Comparison of ENCODE assay signal across 32 mouse cellular contexts in genomic region chr17:35140490-35140996, GRCm38 (mm10). TPM values are rescaled to one million over a fixed set of nuclear protein-coding genes. Genes with fewer than 3 reads are reported as not detected.
A peak's percentile ranks its signal among the peaks of the same experiment; 100 is the strongest.
DNase-seq lines count a peak whose midpoint lies in the region; ATAC-seq and TF ChIP-seq lines count a peak whose summit lies in the region.
"Had no signal": no experiment of that assay in that cellular context is flagged by ENCODE, and none has a peak within 500 bp of the region (broad histone marks: within the 10 kb centered on the region; RNA-seq: fewer than 3 reads in every experiment).

No protein-coding gene starts in this region.

- H3K4me2 ChIP-seq in forebrain, embryonic 11.5 days (ENCODE audit: low read depth, low read length, severe bottlenecking): no peak overlapping the region
- no peak overlapping the region for H3K4me2 ChIP-seq in forebrain, postnatal 0 days (ENCODE audit: low read depth)
- H3K4me2 ChIP-seq: embryonic facial prominence, embryonic 13.5 days; intestine, embryonic 15.5 days; stomach, embryonic 15.5 days had no signal

- peak; percentile 55 to 66 for DNase-seq in adrenal gland, adult (ENCODE audit: inconsistent age in 2 of 2, low spot score in 1 of 2)
- DNase-seq in adrenal gland, postnatal 4 days (ENCODE audit: low spot score in 2 of 2): no peak
- peak; percentile 55 for DNase-seq in forebrain, embryonic 11.5 days (ENCODE audit: low spot score)
- no peak for DNase-seq in forebrain, postnatal 0 days
- peak; percentile 7 for DNase-seq in ovary, postnatal 36 days (ENCODE audit: low spot score)
- no peak for DNase-seq in ovary, adult 18-20 months (ENCODE audit: low spot score)
- no peak for DNase-seq in adipocyte (ENCODE audit: low spot score)
- DNase-seq: cerebellum, adult 11 months; cerebellum, adult 9-10 months; embryo, embryonic 11 days; heart, postnatal 14 days; kidney, adult 2 months; liver; lung, adult 2 months; lung, postnatal 10 days; midbrain, embryonic 14.5 days; right cerebral cortex, postnatal 25 days; thymus, adult 18-20 months; thymus, postnatal 25 days had no signal

- TF ChIP-seq CTCF in forebrain, postnatal 0 days (IDR thresholded peaks at IDR 0.05; ENCODE audit: low read depth): no peak

- H3K9ac ChIP-seq in forebrain, embryonic 11.5 days (ENCODE audit: low read length): no peak overlapping the region
- H3K9ac ChIP-seq in forebrain, postnatal 0 days: no peak overlapping the region
- H3K9ac ChIP-seq: intestine, embryonic 15.5 days; liver, embryonic 14.5 days; stomach, embryonic 15.5 days had no signal

- no peak overlapping the region for H3K4me3 ChIP-seq in forebrain, embryonic 11.5 days (ENCODE audit: low read depth, low read length)
- no peak overlapping the region for H3K4me3 ChIP-seq in forebrain, postnatal 0 days (ENCODE audit: low read depth, low read length)
- H3K4me3 ChIP-seq: embryonic facial prominence, embryonic 13.5 days; intestine, embryonic 15.5 days; stomach, embryonic 15.5 days had no signal

- H3K27me3 ChIP-seq in forebrain, embryonic 11.5 days (ENCODE audit: control insufficient read depth, insufficient read depth, low read length): no peaks in the 10 kb centered on the region
- H3K27me3 ChIP-seq in forebrain, postnatal 0 days (ENCODE audit: insufficient read depth, low read length): no peaks in the 10 kb centered on the region
- H3K27me3 ChIP-seq: CH12.LX; embryonic facial prominence, embryonic 13.5 days; intestine, embryonic 15.5 days; Patski; stomach, embryonic 15.5 days had no signal

- H3K4me1 ChIP-seq in forebrain, embryonic 11.5 days (replicated peaks; ENCODE audit: control insufficient read depth, insufficient read depth, low read length): peaks cover 3% of the 10 kb centered on the region
- peaks cover 7% of the 10 kb centered on the region for H3K4me1 ChIP-seq in forebrain, postnatal 0 days (ENCODE audit: insufficient read depth)

- no peak for ATAC-seq in forebrain, embryonic 11.5 days (replicated peaks; ENCODE audit: low FRiP score)
- ATAC-seq in forebrain, postnatal 0 days: no peak
- ATAC-seq in erythroid progenitor cell, adult 5-6 weeks (replicated peaks; ENCODE audit: low FRiP score, poor library complexity, severe bottlenecking): no peak
- ATAC-seq: forebrain, embryonic 14.5 days; hindbrain, postnatal 0 days; intestine, embryonic 15.5 days; Patski had no signal

- WGBS in forebrain, embryonic 11.5 days: 84% methylated on average over 16 of the region's 16 CpGs
- 80% methylated on average over 16 of the region's 16 CpGs for WGBS in forebrain, postnatal 0 days

- no peak overlapping the region for H3K27ac ChIP-seq in forebrain, embryonic 11.5 days (ENCODE audit: low read depth, low read length)
- no peak overlapping the region for H3K27ac ChIP-seq in forebrain, postnatal 0 days (ENCODE audit: low read depth, low read length)
- H3K27ac ChIP-seq: embryonic facial prominence, embryonic 13.5 days; hindbrain, postnatal 0 days; intestine, embryonic 15.5 days; liver, embryonic 14.5 days; stomach, embryonic 15.5 days had no signal

- H3K9me3 ChIP-seq in forebrain, embryonic 11.5 days (ENCODE audit: control insufficient read depth, low read length): no peaks in the 10 kb centered on the region
- H3K9me3 ChIP-seq in forebrain, postnatal 0 days (ENCODE audit: low read length): no peaks in the 10 kb centered on the region
- H3K9me3 ChIP-seq: embryonic facial prominence, embryonic 13.5 days; intestine, embryonic 15.5 days; stomach, embryonic 15.5 days had no signal

- peaks cover 50% of the 10 kb centered on the region for H3K36me3 ChIP-seq in forebrain, embryonic 11.5 days (ENCODE audit: control insufficient read depth, insufficient read depth, low read length)
- peaks cover 73% of the 10 kb centered on the region for H3K36me3 ChIP-seq in forebrain, postnatal 0 days (ENCODE audit: insufficient read depth)

RNA-seq across cellular contexts. Expression of gene Bag6, which starts 5.6 kb away (rescaled TPM):
- total RNA-seq in adrenal gland, postnatal 4 days (2021): 100 to 1,000 TPM; 425 to 435 TPM
- 96.6 and 100 TPM in 2 replicates for polyA plus RNA-seq in forebrain, embryonic 11.5 days (2014; fragmentation: Nextera tagmentation; extraction: Ambion mirVana)
- 285 and 340 TPM in 2 replicates for total RNA-seq in forebrain, postnatal 0 days (2014; rRNA removed)
- 68.2 and 71.9 TPM in 2 replicates for polyA plus RNA-seq in forebrain, postnatal 0 days (2015; fragmentation: Nextera tagmentation; extraction: Ambion mirVana)
- total RNA-seq in erythroid progenitor cell, adult 5-6 weeks (2015; ENCODE audit: low replicate concordance): 70.6 and 96.0 TPM in 2 replicates
- 54.5 and 81.8 TPM in 2 replicates for total RNA-seq in erythroid progenitor cell, adult 5-6 weeks (2017; ENCODE audit: low replicate concordance)

RNA-seq across cellular contexts. Expression of gene Apom, which starts 8.7 kb away (rescaled TPM):
- total RNA-seq in adrenal gland, postnatal 4 days (2021): 10 to 100 TPM in 1 of 2 experiments, 1 to 10 TPM in 1; 6.9 to 54.4 TPM
- 0.64 and 0.88 TPM in 2 replicates for polyA plus RNA-seq in forebrain, embryonic 11.5 days (2014; fragmentation: Nextera tagmentation; extraction: Ambion mirVana)
- 0.71 and 0.77 TPM in 2 replicates for total RNA-seq in forebrain, postnatal 0 days (2014; rRNA removed)
- polyA plus RNA-seq in forebrain, postnatal 0 days (2015; fragmentation: Nextera tagmentation; extraction: Ambion mirVana): not detected in 2 replicates
- not detected in 2 replicates for total RNA-seq in erythroid progenitor cell, adult 5-6 weeks (2015; ENCODE audit: low replicate concordance)
- not detected in 2 replicates for total RNA-seq in erythroid progenitor cell, adult 5-6 weeks (2017; ENCODE audit: low replicate concordance)
- total RNA-seq: CH12.LX; gastrocnemius, adult 8-10 months; heart, postnatal 14 days; layer of hippocampus, postnatal 10 days; left cerebral cortex, adult 18-20 months; left cerebral cortex, postnatal 14 days had no signal
- polyA plus RNA-seq: hindbrain, postnatal 0 days had no signal

RNA-seq across cellular contexts. Expression of gene D17H6S53E, which starts 14.4 kb away (rescaled TPM):
- 10 to 100 TPM; 29.0 to 30.9 TPM for total RNA-seq in adrenal gland, postnatal 4 days (2021)
- polyA plus RNA-seq in forebrain, embryonic 11.5 days (2014; fragmentation: Nextera tagmentation; extraction: Ambion mirVana): 8.6 and 8.7 TPM in 2 replicates
- total RNA-seq in forebrain, postnatal 0 days (2014; rRNA removed): 15.3 and 26.2 TPM in 2 replicates
- polyA plus RNA-seq in forebrain, postnatal 0 days (2015; fragmentation: Nextera tagmentation; extraction: Ambion mirVana): 7.4 and 8.0 TPM in 2 replicates
- not detected in 2 replicates for total RNA-seq in erythroid progenitor cell, adult 5-6 weeks (2015; ENCODE audit: low replicate concordance)
- total RNA-seq in erythroid progenitor cell, adult 5-6 weeks (2017; ENCODE audit: low replicate concordance): 1.7 and 1.8 TPM in 2 replicates

RNA-seq across cellular contexts. Expression of gene Csnk2b, which starts 18.7 kb away (rescaled TPM):
- 100 to 1,000 TPM; 199 to 211 TPM for total RNA-seq in adrenal gland, postnatal 4 days (2021)
- 296 and 297 TPM in 2 replicates for polyA plus RNA-seq in forebrain, embryonic 11.5 days (2014; fragmentation: Nextera tagmentation; extraction: Ambion mirVana)
- 240 and 247 TPM in 2 replicates for total RNA-seq in forebrain, postnatal 0 days (2014; rRNA removed)
- 334 and 335 TPM in 2 replicates for polyA plus RNA-seq in forebrain, postnatal 0 days (2015; fragmentation: Nextera tagmentation; extraction: Ambion mirVana)
- 231 and 261 TPM in 2 replicates for total RNA-seq in erythroid progenitor cell, adult 5-6 weeks (2015; ENCODE audit: low replicate concordance)
- 118 and 134 TPM in 2 replicates for total RNA-seq in erythroid progenitor cell, adult 5-6 weeks (2017; ENCODE audit: low replicate concordance)

RNA-seq across cellular contexts. Expression of gene Gpank1, which starts 19.3 kb away (rescaled TPM):
- 10 to 100 TPM; 14.7 TPM for total RNA-seq in adrenal gland, postnatal 4 days (2021)
- 29.5 and 33.7 TPM in 2 replicates for polyA plus RNA-seq in forebrain, embryonic 11.5 days (2014; fragmentation: Nextera tagmentation; extraction: Ambion mirVana)
- total RNA-seq in forebrain, postnatal 0 days (2014; rRNA removed): 16.9 and 20.5 TPM in 2 replicates
- 19.7 and 20.8 TPM in 2 replicates for polyA plus RNA-seq in forebrain, postnatal 0 days (2015; fragmentation: Nextera tagmentation; extraction: Ambion mirVana)
- total RNA-seq in erythroid progenitor cell, adult 5-6 weeks (2015; ENCODE audit: low replicate concordance): 15.9 and 33.9 TPM in 2 replicates
- 28.9 and 49.4 TPM in 2 replicates for total RNA-seq in erythroid progenitor cell, adult 5-6 weeks (2017; ENCODE audit: low replicate concordance)

Comparison
In these comparisons a context has a peak if more than half of its experiments do, and no peak if none do; other contexts are left out.
1. DNase-seq: peak in adrenal gland, adult (2 of 2), forebrain, embryonic 11.5 days (single experiment) and ovary, postnatal 36 days (single experiment); none in adrenal gland, postnatal 4 days (0 of 2), forebrain, postnatal 0 days (single experiment), ovary, adult 18-20 months (single experiment) and adipocyte (single experiment).